Mouse (Mus musculus): ENCODE measurements at regions not wholly inside any gene's neighbourhood (a gene's known extent, or its start where the extent isn't known, plus 50 kb on each side); places are given as distances from the start of the nearest gene placed in this dataset.

DNA sequence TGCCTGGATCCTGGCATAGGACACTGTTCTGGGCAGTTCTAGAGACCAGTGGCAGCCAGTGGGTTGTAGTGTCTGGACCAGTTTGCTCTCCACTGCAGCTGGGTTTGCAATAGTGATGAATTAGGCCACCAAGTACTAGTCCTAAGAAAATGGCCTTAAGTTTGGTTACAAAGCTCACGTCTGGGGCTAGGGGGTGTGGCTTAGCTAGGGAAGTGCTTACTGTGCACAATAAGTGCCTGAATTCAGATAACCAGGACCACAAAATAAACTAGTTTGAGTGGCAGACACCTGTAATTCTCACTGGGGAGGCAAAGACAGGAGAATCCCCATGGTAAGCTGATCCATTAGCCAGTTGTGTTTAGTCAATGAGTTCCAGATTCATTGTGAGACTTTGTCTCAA, 59.3 kb upstream of the Atl2 start:
- no peak for TF ChIP-seq CTCF (conservative IDR thresholded peaks at IDR 0.05)
- no peak overlapping the region for H3K4me3 ChIP-seq
- no peak for DNase-seq (ENCODE audit: low spot score in 2 of 2)

DNA sequence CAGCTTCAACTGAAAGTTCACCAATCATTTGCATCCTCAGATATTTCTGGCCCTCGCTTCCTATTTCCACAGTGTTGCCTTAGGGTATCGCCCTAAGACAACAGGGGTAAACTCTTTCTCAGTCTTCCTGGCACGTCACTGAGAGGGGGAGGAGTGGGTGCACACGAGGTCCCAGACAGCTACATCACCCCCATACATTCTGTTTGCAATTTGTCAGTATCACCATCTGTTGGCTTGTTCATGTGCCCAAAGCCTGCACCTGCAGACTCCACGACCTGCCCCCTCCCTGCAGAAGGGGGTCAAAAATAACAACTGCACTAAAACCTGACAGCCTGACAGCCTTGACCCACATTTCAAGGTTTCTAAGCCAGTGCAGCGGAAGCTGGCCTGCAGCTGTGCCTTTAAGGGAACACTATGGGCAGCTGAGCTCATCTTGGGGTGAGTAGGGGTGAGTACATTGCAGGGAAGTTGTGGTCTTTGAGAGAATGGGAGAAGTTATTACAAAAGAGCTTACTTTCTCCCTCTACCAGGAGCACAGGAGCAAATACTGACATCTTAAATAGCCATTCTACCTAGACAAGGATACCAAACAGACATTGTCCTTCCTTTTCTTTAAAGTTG, 58.8 kb upstream of the Atl2 start:
- no peak for DNase-seq (ENCODE audit: low spot score in 2 of 2)
- H3K27ac ChIP-seq = peak overlapping the region; percentile 10; the same call in 1 of the 2 replicates
- TF ChIP-seq CTCF (conservative IDR thresholded peaks at IDR 0.05) = no peak

More for the DNA sequence above, 59.3 kb upstream of the Atl2 start:
- H3K27ac ChIP-seq = peak overlapping the region; percentile 10; the same call in 1 of the 2 replicates

DNA sequence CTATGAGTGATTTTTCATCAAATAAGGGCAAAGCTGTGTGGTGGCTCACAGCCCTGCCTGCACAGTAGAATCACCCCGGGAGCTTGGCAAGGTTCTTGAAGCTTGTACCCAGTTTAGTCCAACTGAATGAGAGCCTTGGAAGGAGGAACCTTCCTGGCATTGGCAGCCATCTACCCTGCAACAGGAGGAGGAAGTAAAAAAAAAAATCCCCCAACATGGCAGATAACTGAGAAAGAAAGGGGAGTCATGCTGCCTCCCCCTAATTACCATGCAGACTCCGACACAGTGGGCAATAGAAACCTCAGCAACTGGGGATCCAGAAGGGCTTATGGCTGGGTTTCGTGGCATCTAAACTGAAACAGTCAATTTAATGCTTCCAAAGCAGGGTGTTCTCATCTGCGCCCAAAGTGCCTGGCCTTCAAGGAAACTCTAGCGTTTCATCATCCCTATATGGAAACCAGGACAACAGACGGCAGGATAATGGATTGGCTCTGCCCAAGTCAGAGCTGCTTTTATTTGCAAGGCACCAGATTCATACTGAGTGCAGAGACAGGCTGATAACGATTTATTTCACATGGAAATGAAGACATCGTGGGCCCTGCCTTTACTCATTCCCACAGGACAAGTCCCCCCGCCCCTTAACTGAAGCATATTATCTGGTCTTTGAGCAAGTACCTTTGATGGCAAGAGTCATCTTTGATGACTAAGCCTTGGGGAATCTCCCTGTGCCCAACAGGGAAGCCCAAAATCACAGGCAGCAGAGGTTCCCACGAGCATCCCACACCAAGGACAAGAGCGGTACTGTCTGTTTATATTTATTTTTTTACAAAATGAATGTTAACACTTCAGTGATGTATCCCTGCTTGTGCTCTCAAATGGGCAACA, 52.9 kb upstream of the Atl2 start:
- TF ChIP-seq CTCF (conservative IDR thresholded peaks at IDR 0.05) = no peak
- Histone ChIP-seq H3K4me3 (no peak overlapping the region), H3K27ac (peak overlapping the region; percentile 87)
- DNase-seq (ENCODE audit: low spot score in 2 of 2) = peak; percentile 24 to 67

More for the DNA sequence above, 58.8 kb upstream of the Atl2 start:
- H3K4me3 ChIP-seq = no peak overlapping the region

All from layer of hippocampus, adult 2 months (tissue).